Mouse (Mus musculus): Measurements from ENCODE around the gene Ear10. TPM values are rescaled to one million over a fixed set of nuclear protein-coding genes. Genes with fewer than 3 reads are reported as not detected.
"Not testable (repeated sequence)": the region's sequence is repeated elsewhere in the genome, so short reads cannot be mapped to it uniquely, and the experiment has no call there.

The Ear10 gene
- polyA plus RNA-seq, 1 experiment from 2014 or later, result not detected

DNA sequence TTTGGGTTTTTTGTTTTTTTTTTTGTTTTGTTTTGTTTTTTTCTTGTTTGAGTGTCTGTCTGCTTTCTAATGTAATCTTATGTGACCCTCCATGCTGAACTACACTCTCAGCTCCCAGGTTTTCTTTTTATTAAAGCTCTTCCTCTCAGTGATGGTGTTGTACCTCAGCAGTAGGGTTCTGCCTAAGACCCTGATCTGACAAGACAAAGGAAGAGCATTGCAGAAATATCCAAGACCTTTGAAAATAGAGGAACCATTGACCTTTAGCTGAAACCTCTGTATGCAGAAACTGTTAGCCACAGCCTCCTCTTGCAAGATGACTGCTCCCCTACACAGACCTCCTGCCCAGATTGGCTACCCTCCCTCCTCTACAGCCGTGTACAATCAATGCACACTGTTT is 37.1 kb downstream of the Ear10 start:
- H3K4me2 ChIP-seq; ATAC-seq (ENCODE audit: low FRiP score): not testable (repeated sequence)
- whole genome bisulfite sequencing, result 72% methylated on average over 1 of the region's 1 CpGs

DNA sequence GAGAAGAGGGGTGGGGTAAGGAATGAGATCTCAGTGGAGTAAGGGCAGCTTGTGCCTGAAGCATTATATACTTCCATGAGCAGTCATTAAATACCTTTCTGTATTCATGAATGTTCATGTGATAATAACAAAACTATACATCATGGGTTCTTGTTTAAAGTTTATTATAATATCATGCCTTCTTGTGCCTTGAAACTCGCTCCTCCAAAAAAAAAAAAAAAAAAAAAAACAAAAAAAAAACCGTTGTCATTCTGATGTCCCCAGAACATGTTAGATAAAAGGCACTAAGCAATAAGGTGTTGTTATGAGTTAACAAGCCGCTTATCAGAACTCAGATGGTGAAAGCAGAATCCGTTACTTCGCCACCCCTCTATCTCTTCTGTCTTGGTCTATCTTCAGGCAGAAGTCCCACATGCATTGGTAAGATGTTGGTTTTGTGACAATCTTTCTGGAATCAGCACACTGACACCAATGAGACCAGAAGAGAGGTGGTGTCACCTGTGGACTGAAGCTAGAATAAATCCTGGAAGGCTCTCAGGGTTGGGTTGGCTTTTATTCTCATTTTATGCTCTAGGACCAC is 43.3 kb downstream of the Ear10 start:
- not testable (repeated sequence) for ATAC-seq (ENCODE audit: low FRiP score); H3K4me3 ChIP-seq (replicated peaks); H3K9me3 ChIP-seq (replicated peaks); H3K36me3 ChIP-seq; H3K27me3 ChIP-seq (replicated peaks); H3K4me1 ChIP-seq; H3K4me2 ChIP-seq; H3K9ac ChIP-seq (replicated peaks); H3K27ac ChIP-seq (replicated peaks)
- 96% methylated on average over 5 of the region's 5 CpGs for WGBS

More for the DNA sequence above, 37.1 kb downstream of the Ear10 start:
- not testable (repeated sequence) for H3K27me3 ChIP-seq (replicated peaks); H3K4me1 ChIP-seq; H3K36me3 ChIP-seq; H3K4me3 ChIP-seq (replicated peaks); H3K9ac ChIP-seq (replicated peaks); H3K27ac ChIP-seq (replicated peaks); H3K9me3 ChIP-seq (replicated peaks)

DNA sequence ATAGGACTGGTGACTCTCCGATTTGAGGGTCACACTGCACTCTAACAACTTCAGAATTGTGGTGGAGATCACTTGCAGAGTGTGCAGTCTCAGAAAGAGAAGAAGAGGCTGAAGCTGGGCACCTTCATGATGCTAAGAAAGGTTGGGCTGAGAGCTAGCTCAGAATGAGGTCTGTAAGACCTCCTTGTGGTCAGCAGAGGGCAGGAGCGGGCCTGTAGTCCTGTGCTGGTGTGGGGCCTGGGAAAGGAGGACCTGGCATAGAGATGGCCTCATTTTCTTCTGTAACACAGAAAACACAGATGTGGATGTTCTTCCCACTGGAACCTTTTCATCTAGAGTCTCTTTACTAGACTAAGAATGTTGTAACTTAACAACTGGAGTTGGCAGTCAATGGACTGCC is 45.6 kb downstream of the Ear10 start:
- H3K9ac ChIP-seq (replicated peaks); ATAC-seq (ENCODE audit: low FRiP score); H3K36me3 ChIP-seq; H3K27ac ChIP-seq (replicated peaks); H3K9me3 ChIP-seq (replicated peaks); H3K4me1 ChIP-seq; H3K27me3 ChIP-seq (replicated peaks); H3K4me2 ChIP-seq; H3K4me3 ChIP-seq (replicated peaks): not testable (repeated sequence)
- WGBS, result 67% methylated on average over 1 of the region's 2 CpGs

DNA sequence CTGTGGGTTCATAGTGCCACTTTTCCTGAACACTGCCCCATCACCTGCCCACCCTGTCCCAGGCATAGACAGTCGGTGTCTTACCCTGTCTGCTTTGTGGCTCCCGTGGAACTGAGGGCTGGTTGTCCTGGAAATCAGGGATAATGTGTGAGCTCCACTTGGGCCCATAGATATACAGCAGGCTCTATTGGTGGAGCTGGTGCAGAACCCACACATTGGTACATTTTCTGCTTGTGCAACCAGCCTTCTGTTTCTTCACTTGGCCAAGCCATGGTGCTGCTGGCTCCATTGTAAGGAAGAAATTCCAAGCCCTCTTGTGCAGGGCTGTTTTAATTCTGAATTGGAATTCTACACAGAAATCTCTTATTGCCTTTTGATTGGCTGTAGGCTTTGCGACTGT is 47.9 kb downstream of the Ear10 start, which contains the start of gene Ear1:
Ear1 (minus strand) TSS at position 101 of the 400 bp plus-strand sequence.
- WGBS, result 91% methylated on average over 3 of the region's 3 CpGs
- H3K9me3 ChIP-seq (replicated peaks); H3K27me3 ChIP-seq (replicated peaks); H3K9ac ChIP-seq (replicated peaks); H3K4me1 ChIP-seq; H3K4me3 ChIP-seq (replicated peaks); H3K4me2 ChIP-seq; ATAC-seq (ENCODE audit: low FRiP score); H3K36me3 ChIP-seq; H3K27ac ChIP-seq (replicated peaks): not testable (repeated sequence)

DNA sequence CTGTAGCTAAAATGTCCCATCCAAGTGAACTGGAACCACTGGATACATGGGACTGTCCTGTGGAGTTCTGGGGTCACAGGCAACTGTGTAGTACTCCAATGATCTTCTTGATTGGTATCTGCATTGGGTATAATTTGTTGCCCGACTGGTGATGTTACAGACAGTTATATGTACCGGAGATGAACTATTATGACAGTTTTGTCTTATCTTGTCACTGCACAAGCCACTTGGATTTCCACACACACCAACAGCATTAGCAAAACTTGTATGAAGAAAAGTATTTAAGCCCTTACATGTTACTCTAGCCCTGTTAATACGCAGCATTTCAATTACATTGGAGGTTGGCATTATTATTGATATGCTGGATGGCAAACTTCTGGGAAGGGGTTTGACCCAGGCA is 48.5 kb downstream of the Ear10 start:
- H3K9me3 ChIP-seq (replicated peaks); H3K36me3 ChIP-seq; H3K9ac ChIP-seq (replicated peaks); H3K27ac ChIP-seq (replicated peaks); H3K27me3 ChIP-seq (replicated peaks); H3K4me2 ChIP-seq; H3K4me3 ChIP-seq (replicated peaks); H3K4me1 ChIP-seq; ATAC-seq (ENCODE audit: low FRiP score): not testable (repeated sequence)
- WGBS, result 93% methylated on average over 3 of the region's 3 CpGs

Other genes with a start within 250 kb of the Ear10 start
- not detected in 2 replicates for gene Gm8165, start 246.4 kb downstream of the Ear10 start, polyA plus RNA-seq (2015; fragmentation: Nextera tagmentation; extraction: Ambion mirVana)
- 0.61 and 0.92 TPM in 2 replicates for gene Gm7324, start 225.7 kb downstream of the Ear10 start, polyA plus RNA-seq (2015; fragmentation: Nextera tagmentation; extraction: Ambion mirVana)
- gene Gm16506, start 196.1 kb downstream of the Ear10 start, polyA plus RNA-seq (2015; fragmentation: Nextera tagmentation; extraction: Ambion mirVana), result not detected in 2 replicates
- gene Gm6526, start 175.7 kb downstream of the Ear10 start, polyA plus RNA-seq (2015; fragmentation: Nextera tagmentation; extraction: Ambion mirVana), result not detected in 2 replicates
- not detected in 2 replicates for gene Gm8180, start 138.8 kb downstream of the Ear10 start, polyA plus RNA-seq (2015; fragmentation: Nextera tagmentation; extraction: Ambion mirVana)
- gene Ear1, start 48.0 kb downstream of the Ear10 start, polyA plus RNA-seq (2015; fragmentation: Nextera tagmentation; extraction: Ambion mirVana), result 0.45 TPM in 1 of 2 replicates, not detected in the other
- gene Gm8113, start 1.8 kb upstream of the Ear10 start, polyA plus RNA-seq (2015; fragmentation: Nextera tagmentation; extraction: Ambion mirVana), result 7.1 and 8.3 TPM in 2 replicates
- not detected in 2 replicates for gene Ang5, start 33.5 kb upstream of the Ear10 start, polyA plus RNA-seq (2015; fragmentation: Nextera tagmentation; extraction: Ambion mirVana)
- gene Ang6, start 78.7 kb upstream of the Ear10 start, polyA plus RNA-seq (2015; fragmentation: Nextera tagmentation; extraction: Ambion mirVana), result not detected in 2 replicates
- 0.22 and 0.27 TPM in 2 replicates for gene Ear2, start 179.1 kb upstream of the Ear10 start, polyA plus RNA-seq (2015; fragmentation: Nextera tagmentation; extraction: Ambion mirVana)
- not detected in 2 replicates for gene Gm3327, start 200.3 kb upstream of the Ear10 start, polyA plus RNA-seq (2015; fragmentation: Nextera tagmentation; extraction: Ambion mirVana)

Data from neural tube, embryonic 15.5 days (tissue).